Mouse (Mus musculus): ENCODE measurements around the gene Relch.

- TF ChIP-seq CTCF (IDR thresholded peaks at IDR 0.05) (no peak), EP300 (IDR thresholded peaks at IDR 0.05) (no peak)
Observed at GRCm38 (mm10) chr1:105650650-105651049, 13.0 kb upstream of the Relch start.
